ENCODE assay signal across 9 mouse cellular contexts in genomic region chr14:16589139-16589538, GRCm38 (mm10).
"Had no signal": no experiment of that assay in that cellular context is flagged by ENCODE, and none has a peak within 500 bp of the region (broad histone marks: within the 10 kb centered on the region; RNA-seq: fewer than 3 reads in every experiment).

No protein-coding gene starts in this region.

- H3K27ac ChIP-seq: layer of hippocampus, adult 2 months; left cerebral cortex, adult 2 months; limb, embryonic 15.5 days; liver, embryonic 12.5 days; midbrain, embryonic 13.5 days had no signal

- H3K36me3 ChIP-seq: limb, embryonic 15.5 days; liver, embryonic 12.5 days; midbrain, embryonic 13.5 days had no signal

- H3K4me3 ChIP-seq: layer of hippocampus, adult 2 months; left cerebral cortex, adult 2 months; limb, embryonic 15.5 days; liver, embryonic 12.5 days; midbrain, embryonic 13.5 days had no signal

- H3K9me3 ChIP-seq: limb, embryonic 15.5 days; liver, embryonic 12.5 days; midbrain, embryonic 13.5 days had no signal

- H3K4me2 ChIP-seq: limb, embryonic 15.5 days; liver, embryonic 12.5 days; midbrain, embryonic 13.5 days had no signal

- H3K4me1 ChIP-seq: limb, embryonic 15.5 days; liver, embryonic 12.5 days; midbrain, embryonic 13.5 days had no signal

- ATAC-seq: liver, embryonic 12.5 days; midbrain, embryonic 13.5 days had no signal

- H3K27me3 ChIP-seq: limb, embryonic 15.5 days; liver, embryonic 12.5 days; midbrain, embryonic 13.5 days had no signal

- H3K9ac ChIP-seq: limb, embryonic 15.5 days; liver, embryonic 12.5 days; midbrain, embryonic 13.5 days had no signal

- DNase-seq: kidney, adult 18-20 months; kidney, postnatal 10 days; kidney, postnatal 4 days; thymus, postnatal 36 days had no signal
